Mouse (Mus musculus) MEL (cell line): ENCODE results near the gene Natd1. TPM values are rescaled to one million over a fixed set of nuclear protein-coding genes. Genes with fewer than 3 reads are reported as not detected.

Experiments
- DNase-seq: peaks from one replicate; pipeline ENCODE4 v3.0.0; 2011; ENCODE audit warnings: low read depth, low spot score
- H3K27ac ChIP-seq: 2 replicates; pipeline ENCODE4 v1.5.1; 2012; ENCODE audit warnings: low read depth, mild to moderate bottlenecking, control low read depth, low read length, moderate library complexity; ENCODE audit not compliant: control insufficient read depth
- H3K27me3 ChIP-seq, 2 experiments: fragments of 150-350 bp in 1 of 2; sonication (generic) in 1 of 2; 2 replicates each; pipeline ENCODE4 v1.6.1; 2012; ENCODE audit warnings: low read length in 2 of 2, mild to moderate bottlenecking in 2 of 2, improper control_type of control experiment in 1 of 2, moderate library complexity in 1 of 2; ENCODE audit not compliant: insufficient read depth in 2 of 2, control insufficient read depth in 1 of 2
- H3K36me3 ChIP-seq, 2 experiments: 2 replicates each; pipeline ENCODE4 v1.6.1; 2012 to 2014; ENCODE audit warnings: low read length in 2 of 2, improper control_type of control experiment in 1 of 2, inconsistent platforms in 1 of 2, mild to moderate bottlenecking in 1 of 2; ENCODE audit not compliant: insufficient read depth in 2 of 2, control insufficient read depth in 1 of 2
- H3K4me1 ChIP-seq, 2 experiments: fragments of 150-350 bp in 1 of 2; sonication (generic) in 1 of 2; 2 replicates each; pipeline ENCODE4 v1.6.1; 2012; ENCODE audit warnings: low read length in 2 of 2, improper control_type of control experiment in 1 of 2, mild to moderate bottlenecking in 1 of 2; ENCODE audit not compliant: insufficient read depth in 2 of 2, control insufficient read depth in 1 of 2
- H3K4me3 ChIP-seq, 2 experiments: fragments of 150-350 bp in 1 of 2; sonication (generic) in 1 of 2; 2 replicates each; pipeline ENCODE4 v1.5.1; 2012; ENCODE audit warnings: low read depth in 2 of 2, low read length in 2 of 2, mild to moderate bottlenecking in 2 of 2, moderate library complexity in 2 of 2, control low read depth in 1 of 2, improper control_type of control experiment in 1 of 2; ENCODE audit not compliant: control insufficient read depth in 1 of 2, insufficient read depth in 1 of 2
- H3K79me2 ChIP-seq: 2 replicates; pipeline ENCODE4 v1.6.1; 2012; ENCODE audit warnings: mild to moderate bottlenecking, low read length, moderate library complexity; ENCODE audit not compliant: control insufficient read depth, poor library complexity, insufficient read depth
- H3K9ac ChIP-seq: 2 replicates; pipeline ENCODE4 v1.6.1; 2012; ENCODE audit warnings: low read depth, mild to moderate bottlenecking, control low read depth, low read length, moderate library complexity; ENCODE audit not compliant: control insufficient read depth, poor library complexity, severe bottlenecking
- H3K9me3 ChIP-seq: fragments of 150-350 bp; sonication (generic); replicated peaks from 2 replicates; pipeline ENCODE4 v1.6.1; 2012; ENCODE audit warnings: mild to moderate bottlenecking, low read length, improper control_type of control experiment, moderate library complexity; ENCODE audit not compliant: insufficient read depth
- CHD2 ChIP-seq: IDR thresholded peaks from 2 replicates; pipeline ENCODE4 v1.6.1; 2011; ENCODE audit warnings: low read length, improper control_type of control experiment
- CTCF ChIP-seq, 3 experiments: IDR thresholded peaks in 2 of 3; conservative IDR thresholded peaks in 1 of 3; 2 replicates each; pipeline ENCODE4 v1.5.1; 2011 to 2012; ENCODE audit warnings: low read length in 3 of 3, low read depth in 2 of 3, mild to moderate bottlenecking in 2 of 3, improper control_type of control experiment in 1 of 3, inconsistent platforms in 1 of 3, mixed read lengths in 1 of 3, moderate library complexity in 1 of 3; ENCODE audit not compliant: control insufficient read depth in 1 of 3, insufficient read depth in 1 of 3, poor library complexity in 1 of 3, severe bottlenecking in 1 of 3
- EP300 ChIP-seq, 2 experiments: IDR thresholded peaks; 2 replicates each; pipeline ENCODE4 v1.6.1; 2011; ENCODE audit warnings: improper control_type of control experiment in 2 of 2, low read length in 2 of 2, low read depth in 1 of 2, mild to moderate bottlenecking in 1 of 2
- HCFC1 ChIP-seq: IDR thresholded peaks from 2 replicates; pipeline ENCODE4 v1.6.1; 2012; ENCODE audit warnings: low read depth, mild to moderate bottlenecking, inconsistent platforms, low read length, improper control_type of control experiment, moderate library complexity
- JUND ChIP-seq: IDR thresholded peaks from 2 replicates; pipeline ENCODE4 v1.6.1; 2011; ENCODE audit warnings: low read depth, mild to moderate bottlenecking, improper control_type of control experiment, low read length
- MAFK ChIP-seq: IDR thresholded peaks from 2 replicates; pipeline ENCODE4 v1.6.1; 2011; ENCODE audit warnings: low read depth, mild to moderate bottlenecking, low read length, improper control_type of control experiment, borderline replicate concordance
- MAZ ChIP-seq: IDR thresholded peaks from 2 replicates; pipeline ENCODE4 v1.6.1; 2012; ENCODE audit warnings: low read depth, mild to moderate bottlenecking, inconsistent platforms, low read length, improper control_type of control experiment
- NELFE ChIP-seq: IDR thresholded peaks from 2 replicates; pipeline ENCODE4 v1.6.1; 2011; ENCODE audit warnings: low read depth, low read length, improper control_type of control experiment
- POLR2A ChIP-seq, 2 experiments: IDR thresholded peaks; 2 replicates each; pipeline ENCODE4 v1.6.1; 2011 to 2012; ENCODE audit warnings: low read length in 2 of 2, mild to moderate bottlenecking in 2 of 2, control low read depth in 1 of 2, improper control_type of control experiment in 1 of 2, low read depth in 1 of 2, moderate library complexity in 1 of 2; ENCODE audit not compliant: control insufficient read depth in 1 of 2, insufficient read depth in 1 of 2, poor library complexity in 1 of 2
- RAD21 ChIP-seq: IDR thresholded peaks from 2 replicates; pipeline ENCODE4 v1.6.1; 2011; ENCODE audit warnings: mild to moderate bottlenecking, low read depth, low read length, improper control_type of control experiment
- RCOR1 ChIP-seq: IDR thresholded peaks from 2 replicates; pipeline ENCODE4 v1.6.1; 2012; ENCODE audit warnings: low read depth, mild to moderate bottlenecking, inconsistent platforms, low read length, improper control_type of control experiment
- TAL1 ChIP-seq: IDR thresholded peaks from 2 replicates; pipeline ENCODE4 v1.6.1; 2012; ENCODE audit warnings: mild to moderate bottlenecking, inconsistent platforms, low read length, moderate library complexity, mixed read lengths
- TCF12 ChIP-seq: IDR thresholded peaks from 2 replicates; pipeline ENCODE4 v1.6.1; 2014; ENCODE audit warnings: low read depth, mild to moderate bottlenecking, inconsistent platforms, low read length, improper control_type of control experiment, moderate library complexity
- UBTF ChIP-seq: IDR thresholded peaks from 2 replicates; pipeline ENCODE4 v1.6.1; 2012; ENCODE audit warnings: low read depth, mild to moderate bottlenecking, inconsistent platforms, low read length, improper control_type of control experiment, moderate library complexity, borderline replicate concordance; ENCODE audit not compliant: insufficient read depth
- USF2 ChIP-seq, 2 experiments: IDR thresholded peaks; 2 replicates each; pipeline ENCODE4 v1.6.1; 2011 to 2012; ENCODE audit warnings: improper control_type of control experiment in 2 of 2, low read length in 2 of 2, borderline replicate concordance in 1 of 2, inconsistent platforms in 1 of 2, low read depth in 1 of 2, mild to moderate bottlenecking in 1 of 2; ENCODE audit not compliant: insufficient read depth in 1 of 2
- ZC3H11A ChIP-seq: IDR thresholded peaks from 2 replicates; pipeline ENCODE4 v1.6.1; 2012; ENCODE audit warnings: low read depth, mild to moderate bottlenecking, inconsistent platforms, low read length, improper control_type of control experiment
- ZKSCAN1 ChIP-seq: IDR thresholded peaks from 2 replicates; pipeline ENCODE4 v1.6.1; 2012; ENCODE audit warnings: low read depth, mild to moderate bottlenecking, inconsistent platforms, low read length, improper control_type of control experiment, moderate library complexity
- ZNF384 ChIP-seq: IDR thresholded peaks from 2 replicates; pipeline ENCODE4 v1.6.1; 2012; ENCODE audit warnings: low read depth, mild to moderate bottlenecking, inconsistent platforms, low read length, improper control_type of control experiment
- polyA plus RNA-seq, 2 experiments: library from polyadenylated mRNA; stranded (reverse) in 1 of 2; unstranded in 1 of 2; fragments of >175 nt in 1 of 2; fragments of >200 nt in 1 of 2; gene quantifications; 2 replicates each; pipeline versions ENCODE4 v1.2.1 to v1.2.4; 2012; ENCODE audit warnings: low replicate concordance in 2 of 2, low read depth in 1 of 2; ENCODE audit not compliant: insufficient read length in 2 of 2, insufficient read depth in 1 of 2, missing spikeins in 1 of 2
- total RNA-seq: library from RNA; depleted of rRNA; stranded (reverse); fragments of 300-350 nt; gene quantifications from 2 replicates; pipeline ENCODE4 v1.2.3, GENCODE M21; 2012

Gene Natd1
- total and polyA plus RNA-seq, 3 experiments, result 3.0 to 10.9 TPM; not detected in 1

GRCm38 (mm10) chr11:60902001-60902400 is 12.5 kb downstream of the Natd1 start (continued):
- no peak for TF ChIP-seq USF2 (IDR thresholded peaks at IDR 0.05; ENCODE audit: borderline replicate concordance in 1 of 2, insufficient read depth in 1 of 2, low read depth in 1 of 2, low read length in 2 of 2)

- H3K27me3 ChIP-seq, result peaks cover 0 to 4% of the 10 kb centered on the region in 2 experiments; a peak in 3 of 4 replicates
- no peaks in the 10 kb centered on the region for H3K79me2 ChIP-seq
- no peak overlapping the region for H3K9ac ChIP-seq
- H3K9me3 ChIP-seq, result no peaks in the 10 kb centered on the region
- DNase-seq, result no peak
- TF ChIP-seq TCF12 (no peak), POLR2A (IDR thresholded peaks at IDR 0.05; ENCODE audit: control insufficient read depth in 1 of 2, insufficient read depth in 1 of 2, low read depth in 1 of 2, low read length in 2 of 2, poor library complexity in 1 of 2) (no peak), ZNF384 (no peak), MAZ (no peak), ZC3H11A (no peak), ZKSCAN1 (no peak), CHD2 (no peak), NELFE (no peak)
- H3K36me3 ChIP-seq, result no peaks in the 10 kb centered on the region
- no peak overlapping the region for H3K27ac ChIP-seq
- peaks cover 0 to 2% of the 10 kb centered on the region in 2 experiments; a peak in 1 of 4 replicates for H3K4me1 ChIP-seq
- H3K4me3 ChIP-seq, result no peak overlapping the region
Measured at GRCm38 (mm10) chr11:60895915-60896314, 18.6 kb downstream of the Natd1 start.

GRCm38 (mm10) chr11:60890744-60891143 is 23.8 kb downstream of the Natd1 start:
- Histone ChIP-seq H3K79me2 (no peaks in the 10 kb centered on the region), H3K27me3 (no peaks in the 10 kb centered on the region; a peak in 2 of 4 replicates), H3K4me3 (no peak overlapping the region), H3K27ac (no peak overlapping the region), H3K4me1 (no peaks in the 10 kb centered on the region), H3K9me3 (no peaks in the 10 kb centered on the region), H3K9ac (no peak overlapping the region), H3K36me3 (no peaks in the 10 kb centered on the region)
- no peak for DNase-seq
- TF ChIP-seq USF2 (IDR thresholded peaks at IDR 0.05; ENCODE audit: borderline replicate concordance in 1 of 2, insufficient read depth in 1 of 2, low read depth in 1 of 2, low read length in 2 of 2), result no peak
- TF ChIP-seq ZKSCAN1, result no peak
- no peak for TF ChIP-seq TAL1
- no peak for TF ChIP-seq HCFC1
- no peak for TF ChIP-seq UBTF
- TF ChIP-seq RAD21, result no peak
- no peak for TF ChIP-seq MAZ
- TF ChIP-seq RCOR1, result no peak
- TF ChIP-seq JUND, result no peak
- no peak for TF ChIP-seq MAFK
- TF ChIP-seq EP300 (IDR thresholded peaks at IDR 0.05; ENCODE audit: low read depth in 1 of 2, low read length in 2 of 2), result no peak
- TF ChIP-seq CTCF (IDR thresholded peaks at IDR 0.05 in 2 of 3, conservative IDR thresholded peaks at IDR 0.05 in 1 of 3; ENCODE audit: control insufficient read depth in 1 of 3, insufficient read depth in 1 of 3, low read depth in 2 of 3, low read length in 3 of 3, poor library complexity in 1 of 3, severe bottlenecking in 1 of 3), result no peak
